Mouse (Mus musculus): Measurements from ENCODE around the gene Ano1. TPM values are rescaled to one million over a fixed set of nuclear protein-coding genes. Genes with fewer than 3 reads are reported as not detected.

The Ano1 gene
- polyA plus RNA-seq, 1 experiment from 2014 or later, result 2.6 TPM

- no peak overlapping the region for H3K4me2 ChIP-seq (ENCODE audit: low read depth)
- DNase-seq (ENCODE audit: low spot score) (no peak), ATAC-seq (ENCODE audit: insufficient read depth, low FRiP score, low TSS enrichment) (no peak)
- H3K4me3 ChIP-seq (ENCODE audit: low read depth, low read length), result no peak overlapping the region
- H3K27me3 ChIP-seq (ENCODE audit: control insufficient read depth, insufficient read depth, low read length), result peaks cover 23% of the 10 kb centered on the region
- H3K9me3 ChIP-seq (ENCODE audit: control insufficient read depth, low read length), result no peaks in the 10 kb centered on the region
- 34% methylated on average over 12 of the region's 12 CpGs for WGBS
- peaks cover 6% of the 10 kb centered on the region; the same call in 1 of the 2 replicates for H3K4me1 ChIP-seq (ENCODE audit: control insufficient read depth, insufficient read depth, low read length)
- no peak overlapping the region for H3K9ac ChIP-seq (ENCODE audit: low read length)
- H3K27ac ChIP-seq (ENCODE audit: low read depth, low read length), result no peak overlapping the region
- no peaks in the 10 kb centered on the region for H3K36me3 ChIP-seq (ENCODE audit: control insufficient read depth, insufficient read depth, low read length)
These were observed 74.3 kb downstream of the Ano1 start for GRCm38 (mm10) chr7:144677341-144678086.

GRCm38 (mm10) chr7:144675632-144676031 is 76.1 kb downstream of the Ano1 start:
- Histone ChIP-seq H3K4me1 (ENCODE audit: control insufficient read depth, insufficient read depth, low read length) (peaks cover 6% of the 10 kb centered on the region; the same call in 1 of the 2 replicates), H3K36me3 (ENCODE audit: control insufficient read depth, insufficient read depth, low read length) (no peaks in the 10 kb centered on the region), H3K9ac (ENCODE audit: low read length) (no peak overlapping the region), H3K4me3 (ENCODE audit: low read depth, low read length) (no peak overlapping the region), H3K27me3 (ENCODE audit: control insufficient read depth, insufficient read depth, low read length) (peaks cover 23% of the 10 kb centered on the region), H3K9me3 (ENCODE audit: control insufficient read depth, low read length) (no peaks in the 10 kb centered on the region), H3K27ac (ENCODE audit: low read depth, low read length) (no peak overlapping the region), H3K4me2 (ENCODE audit: low read depth) (no peak overlapping the region)
- no peak for ATAC-seq (ENCODE audit: insufficient read depth, low FRiP score, low TSS enrichment)
- WGBS, result 97% methylated on average over 8 of the region's 8 CpGs
- DNase-seq (ENCODE audit: low spot score), result no peak

GRCm38 (mm10) chr7:144669895-144670294 is 81.9 kb downstream of the Ano1 start:
- Histone ChIP-seq H3K27ac (ENCODE audit: low read depth, low read length) (no peak overlapping the region), H3K4me2 (ENCODE audit: low read depth) (no peak overlapping the region), H3K9me3 (ENCODE audit: control insufficient read depth, low read length) (no peaks in the 10 kb centered on the region), H3K4me1 (ENCODE audit: control insufficient read depth, insufficient read depth, low read length) (no peaks in the 10 kb centered on the region), H3K27me3 (ENCODE audit: control insufficient read depth, insufficient read depth, low read length) (no peaks in the 10 kb centered on the region), H3K9ac (ENCODE audit: low read length) (no peak overlapping the region), H3K36me3 (ENCODE audit: control insufficient read depth, insufficient read depth, low read length) (no peaks in the 10 kb centered on the region), H3K4me3 (ENCODE audit: low read depth, low read length) (no peak overlapping the region)
- ATAC-seq (ENCODE audit: insufficient read depth, low FRiP score, low TSS enrichment) (no peak), DNase-seq (ENCODE audit: low spot score) (no peak)
- 100% methylated on average over 2 of the region's 2 CpGs for WGBS

GRCm38 (mm10) chr7:144668603-144669278 is 83.0 kb downstream of the Ano1 start:
- Histone ChIP-seq H3K4me3 (ENCODE audit: low read depth, low read length) (no peak overlapping the region), H3K9me3 (ENCODE audit: control insufficient read depth, low read length) (no peaks in the 10 kb centered on the region), H3K9ac (ENCODE audit: low read length) (no peak overlapping the region), H3K4me2 (ENCODE audit: low read depth) (no peak overlapping the region), H3K4me1 (ENCODE audit: control insufficient read depth, insufficient read depth, low read length) (no peaks in the 10 kb centered on the region), H3K27ac (ENCODE audit: low read depth, low read length) (no peak overlapping the region), H3K36me3 (ENCODE audit: control insufficient read depth, insufficient read depth, low read length) (no peaks in the 10 kb centered on the region), H3K27me3 (ENCODE audit: control insufficient read depth, insufficient read depth, low read length) (no peaks in the 10 kb centered on the region)
- DNase-seq (ENCODE audit: low spot score), result no peak
- no peak for ATAC-seq (ENCODE audit: insufficient read depth, low FRiP score, low TSS enrichment)
- 57% methylated on average over 7 of the region's 7 CpGs for WGBS

GRCm38 (mm10) chr7:144667091-144667490 is 84.7 kb downstream of the Ano1 start:
- DNase-seq (ENCODE audit: low spot score), result no peak
- no peak overlapping the region for H3K9ac ChIP-seq (ENCODE audit: low read length)
- ATAC-seq (ENCODE audit: insufficient read depth, low FRiP score, low TSS enrichment), result no peak
- 89% methylated on average over 6 of the region's 6 CpGs for WGBS
- H3K4me3 ChIP-seq (ENCODE audit: low read depth, low read length), result no peak overlapping the region
- H3K4me2 ChIP-seq (ENCODE audit: low read depth), result no peak overlapping the region
- H3K27me3 ChIP-seq (ENCODE audit: control insufficient read depth, insufficient read depth, low read length), result no peaks in the 10 kb centered on the region
- H3K36me3 ChIP-seq (ENCODE audit: control insufficient read depth, insufficient read depth, low read length), result no peaks in the 10 kb centered on the region
- H3K4me1 ChIP-seq (ENCODE audit: control insufficient read depth, insufficient read depth, low read length), result peaks cover 5% of the 10 kb centered on the region; the same call in 1 of the 2 replicates
- no peak overlapping the region for H3K27ac ChIP-seq (ENCODE audit: low read depth, low read length)
- no peaks in the 10 kb centered on the region for H3K9me3 ChIP-seq (ENCODE audit: control insufficient read depth, low read length)

- WGBS, result 77% methylated on average over 3 of the region's 3 CpGs
- H3K27ac ChIP-seq (ENCODE audit: low read depth, low read length), result no peak overlapping the region
- no peak overlapping the region for H3K4me2 ChIP-seq (ENCODE audit: low read depth)
- H3K27me3 ChIP-seq (ENCODE audit: control insufficient read depth, insufficient read depth, low read length), result no peaks in the 10 kb centered on the region
- H3K4me3 ChIP-seq (ENCODE audit: low read depth, low read length), result no peak overlapping the region
- ATAC-seq (ENCODE audit: insufficient read depth, low FRiP score, low TSS enrichment) (no peak), DNase-seq (ENCODE audit: low spot score) (no peak)
- H3K36me3 ChIP-seq (ENCODE audit: control insufficient read depth, insufficient read depth, low read length), result no peaks in the 10 kb centered on the region
- H3K4me1 ChIP-seq (ENCODE audit: control insufficient read depth, insufficient read depth, low read length), result peaks cover 5% of the 10 kb centered on the region; the same call in 1 of the 2 replicates
- H3K9me3 ChIP-seq (ENCODE audit: control insufficient read depth, low read length), result no peaks in the 10 kb centered on the region
- H3K9ac ChIP-seq (ENCODE audit: low read length), result no peak overlapping the region
These were observed 86.2 kb downstream of the Ano1 start for GRCm38 (mm10) chr7:144665585-144665984.

GRCm38 (mm10) chr7:144663566-144663965 is 88.2 kb downstream of the Ano1 start:
- DNase-seq (ENCODE audit: low spot score), result no peak
- no peak overlapping the region for H3K9ac ChIP-seq (ENCODE audit: low read length)
- H3K27me3 ChIP-seq (ENCODE audit: control insufficient read depth, insufficient read depth, low read length), result no peaks in the 10 kb centered on the region
- H3K4me2 ChIP-seq (ENCODE audit: low read depth), result no peak overlapping the region
- no peaks in the 10 kb centered on the region for H3K36me3 ChIP-seq (ENCODE audit: control insufficient read depth, insufficient read depth, low read length)
- H3K4me3 ChIP-seq (ENCODE audit: low read depth, low read length), result no peak overlapping the region
- H3K4me1 ChIP-seq (ENCODE audit: control insufficient read depth, insufficient read depth, low read length), result peaks cover 5% of the 10 kb centered on the region; the same call in 1 of the 2 replicates
- H3K9me3 ChIP-seq (ENCODE audit: control insufficient read depth, low read length), result no peaks in the 10 kb centered on the region
- no peak overlapping the region for H3K27ac ChIP-seq (ENCODE audit: low read depth, low read length)
- ATAC-seq (ENCODE audit: insufficient read depth, low FRiP score, low TSS enrichment), result no peak
- WGBS, result 26% methylated on average over 6 of the region's 6 CpGs

GRCm38 (mm10) chr7:144656261-144656967 is 95.4 kb downstream of the Ano1 start:
- 87% methylated on average over 9 of the region's 9 CpGs for WGBS
- Histone ChIP-seq H3K27ac (ENCODE audit: low read depth, low read length) (no peak overlapping the region), H3K9me3 (ENCODE audit: control insufficient read depth, low read length) (no peaks in the 10 kb centered on the region), H3K4me2 (ENCODE audit: low read depth) (no peak overlapping the region), H3K4me1 (ENCODE audit: control insufficient read depth, insufficient read depth, low read length) (peaks cover 9% of the 10 kb centered on the region), H3K9ac (ENCODE audit: low read length) (no peak overlapping the region), H3K4me3 (ENCODE audit: low read depth, low read length) (no peak overlapping the region), H3K36me3 (ENCODE audit: control insufficient read depth, insufficient read depth, low read length) (no peaks in the 10 kb centered on the region), H3K27me3 (ENCODE audit: control insufficient read depth, insufficient read depth, low read length) (no peaks in the 10 kb centered on the region)
- ATAC-seq (ENCODE audit: insufficient read depth, low FRiP score, low TSS enrichment) (no peak), DNase-seq (ENCODE audit: low spot score) (no peak)
